In genomic region chr15:78848467-78848866, GRCm38 (mm10) we compare ENCODE assay signal across 9 mouse cellular contexts. TPM values are rescaled to one million over a fixed set of nuclear protein-coding genes. Genes with fewer than 3 reads are reported as not detected.
A peak's percentile ranks its signal among the peaks of the same experiment; 100 is the strongest.
DNase-seq lines count a peak whose midpoint lies in the region; ATAC-seq lines count a peak whose summit lies in the region.
"Had no signal": no experiment of that assay in that cellular context is flagged by ENCODE, and none has a peak within 500 bp of the region (broad histone marks: within the 10 kb centered on the region; RNA-seq: fewer than 3 reads in every experiment).

No protein-coding gene starts in this region.

- peaks cover 67% of the 10 kb centered on the region for H3K4me1 ChIP-seq in hindbrain, embryonic 10.5 days (replicated peaks)
- H3K4me1 ChIP-seq in hindbrain, embryonic 12.5 days = peaks cover 34% of the 10 kb centered on the region
- peaks cover 61% of the 10 kb centered on the region for H3K4me1 ChIP-seq in embryonic facial prominence, embryonic 10.5 days
- H3K4me1 ChIP-seq in intestine, embryonic 16.5 days (ENCODE audit: control insufficient read depth, insufficient read depth, low read length) = peaks cover 52% of the 10 kb centered on the region
- peaks cover 7% of the 10 kb centered on the region; the same call in 1 of the 2 replicates for H3K4me1 ChIP-seq in limb, embryonic 11.5 days (ENCODE audit: control insufficient read depth, insufficient read depth, low read length)

- 30% methylated on average over 5 of the region's 5 CpGs for WGBS in hindbrain, embryonic 10.5 days
- WGBS in hindbrain, embryonic 12.5 days = 34% methylated on average over 5 of the region's 5 CpGs
- 33% methylated on average over 5 of the region's 5 CpGs for WGBS in embryonic facial prominence, embryonic 10.5 days
- 27% methylated on average over 5 of the region's 5 CpGs for WGBS in intestine, embryonic 16.5 days
- WGBS in limb, embryonic 11.5 days = 32% methylated on average over 5 of the region's 5 CpGs

- no peak overlapping the region for H3K27ac ChIP-seq in hindbrain, embryonic 10.5 days
- H3K27ac ChIP-seq in hindbrain, embryonic 12.5 days = no peak overlapping the region
- H3K27ac ChIP-seq in embryonic facial prominence, embryonic 10.5 days (replicated peaks) = no peak overlapping the region
- H3K27ac ChIP-seq in intestine, embryonic 16.5 days (ENCODE audit: low read length) = peak overlapping the region; percentile 26; the same call in 1 of the 2 replicates
- H3K27ac ChIP-seq in limb, embryonic 11.5 days (replicated peaks; ENCODE audit: low read depth, low read length) = no peak overlapping the region

- peak; percentile 77 for DNase-seq in hindbrain, embryonic 10.5 days (ENCODE audit: low spot score)
- DNase-seq in adrenal gland, adult 8-10 months = peak; percentile 74
- peak; percentile 85 for DNase-seq in embryonic facial prominence, embryonic 10.5 days (ENCODE audit: low spot score)
- DNase-seq in limb, embryonic 11.5 days (ENCODE audit: low spot score) = peak; percentile 94
- peak; percentile 57 for DNase-seq in ovary, adult 18-20 months (ENCODE audit: low spot score)
- peak; percentile 64 for DNase-seq in testis, postnatal 14 days (ENCODE audit: low spot score)

- 0 out of 2 replicates have a peak, but pooled peaks cover 6% of the 10 kb centered on the region for H3K36me3 ChIP-seq in hindbrain, embryonic 10.5 days
- no peaks in the 10 kb centered on the region for H3K36me3 ChIP-seq in hindbrain, embryonic 12.5 days
- peaks cover 18% of the 10 kb centered on the region for H3K36me3 ChIP-seq in embryonic facial prominence, embryonic 10.5 days (replicated peaks)
- peaks cover 5% of the 10 kb centered on the region; the same call in 1 of the 2 replicates for H3K36me3 ChIP-seq in intestine, embryonic 16.5 days (ENCODE audit: control insufficient read depth, insufficient read depth, low read length)
- no peaks in the 10 kb centered on the region for H3K36me3 ChIP-seq in limb, embryonic 11.5 days (ENCODE audit: control insufficient read depth, insufficient read depth, low read length)

- peaks cover 50% of the 10 kb centered on the region for H3K27me3 ChIP-seq in hindbrain, embryonic 10.5 days (ENCODE audit: insufficient read depth, poor library complexity, severe bottlenecking)
- H3K27me3 ChIP-seq in hindbrain, embryonic 12.5 days = peaks cover 24% of the 10 kb centered on the region
- peaks cover 17% of the 10 kb centered on the region for H3K27me3 ChIP-seq in embryonic facial prominence, embryonic 10.5 days (replicated peaks; ENCODE audit: low read depth, poor library complexity, severe bottlenecking)
- H3K27me3 ChIP-seq in intestine, embryonic 16.5 days (replicated peaks; ENCODE audit: control insufficient read depth, insufficient read depth, low read length) = no peaks in the 10 kb centered on the region
- peaks cover 6% of the 10 kb centered on the region; the same call in 1 of the 2 replicates for H3K27me3 ChIP-seq in limb, embryonic 11.5 days (ENCODE audit: control insufficient read depth, insufficient read depth, low read length)

- ATAC-seq in hindbrain, embryonic 12.5 days (ENCODE audit: low FRiP score) = no peak
- ATAC-seq in intestine, embryonic 16.5 days = no peak
- no peak for ATAC-seq in limb, embryonic 11.5 days (ENCODE audit: insufficient number of reproducible peaks, low FRiP score, low TSS enrichment, low read depth)

- H3K4me3 ChIP-seq in hindbrain, embryonic 10.5 days = no peak overlapping the region
- H3K4me3 ChIP-seq in hindbrain, embryonic 12.5 days = no peak overlapping the region
- H3K4me3 ChIP-seq in embryonic facial prominence, embryonic 10.5 days = no peak overlapping the region
- no peak overlapping the region for H3K4me3 ChIP-seq in intestine, embryonic 16.5 days (ENCODE audit: low read length)
- H3K4me3 ChIP-seq in limb, embryonic 11.5 days (ENCODE audit: low read depth, low read length) = no peak overlapping the region

- H3K9ac ChIP-seq in hindbrain, embryonic 12.5 days = no peak overlapping the region
- H3K9ac ChIP-seq in intestine, embryonic 16.5 days (ENCODE audit: low read depth, low read length) = no peak overlapping the region
- no peak overlapping the region for H3K9ac ChIP-seq in limb, embryonic 11.5 days (ENCODE audit: low read length)

- no peak overlapping the region for H3K4me2 ChIP-seq in hindbrain, embryonic 12.5 days (replicated peaks)
- H3K4me2 ChIP-seq in intestine, embryonic 16.5 days (ENCODE audit: low read depth, low read length) = no peak overlapping the region
- H3K4me2 ChIP-seq in limb, embryonic 11.5 days (ENCODE audit: low read depth, severe bottlenecking) = no peak overlapping the region

- H3K9me3 ChIP-seq in hindbrain, embryonic 10.5 days = no peaks in the 10 kb centered on the region
- no peaks in the 10 kb centered on the region for H3K9me3 ChIP-seq in hindbrain, embryonic 12.5 days (replicated peaks)
- H3K9me3 ChIP-seq in embryonic facial prominence, embryonic 10.5 days = no peaks in the 10 kb centered on the region
- no peaks in the 10 kb centered on the region for H3K9me3 ChIP-seq in intestine, embryonic 16.5 days (ENCODE audit: control insufficient read depth, low read length)
- no peaks in the 10 kb centered on the region for H3K9me3 ChIP-seq in limb, embryonic 11.5 days (ENCODE audit: control insufficient read depth, low read length)

RNA-seq across cellular contexts. Expression of gene Cdc42ep1, which starts 6.0 kb away (rescaled TPM):
- polyA plus RNA-seq in hindbrain, embryonic 10.5 days (2016; fragmentation: Nextera tagmentation; extraction: Ambion mirVana) = 19.2 and 19.4 TPM in 2 replicates
- 15.1 and 15.6 TPM in 2 replicates for polyA plus RNA-seq in hindbrain, embryonic 12.5 days (2016; fragmentation: Nextera tagmentation; extraction: Ambion mirVana)
- 10 to 100 TPM; 41.2 to 85.0 (median 65.8) TPM for total RNA-seq in adrenal gland, adult 8-10 months (2022)
- 19.9 and 20.8 TPM in 2 replicates for polyA plus RNA-seq in embryonic facial prominence, embryonic 10.5 days (2016; fragmentation: Nextera tagmentation; extraction: Ambion mirVana)
- 34.5 and 36.1 TPM in 2 replicates for polyA plus RNA-seq in intestine, embryonic 16.5 days (2015; fragmentation: Nextera tagmentation; extraction: Ambion mirVana)
- polyA plus RNA-seq in limb, embryonic 11.5 days (2014; fragmentation: Nextera tagmentation; extraction: Ambion mirVana) = 11.2 and 12.6 TPM in 2 replicates
- total RNA-seq: common myeloid progenitor, adult 5-6 weeks had no signal

RNA-seq across cellular contexts. Expression of gene Lgals2, which starts 6.9 kb away (rescaled TPM):
- polyA plus RNA-seq in hindbrain, embryonic 10.5 days (2016; fragmentation: Nextera tagmentation; extraction: Ambion mirVana) = not detected in 2 replicates
- polyA plus RNA-seq in hindbrain, embryonic 12.5 days (2016; fragmentation: Nextera tagmentation; extraction: Ambion mirVana) = not detected in 2 replicates
- total RNA-seq in adrenal gland, adult 8-10 months (2022) = not detected
- polyA plus RNA-seq in embryonic facial prominence, embryonic 10.5 days (2016; fragmentation: Nextera tagmentation; extraction: Ambion mirVana) = not detected in 2 replicates
- polyA plus RNA-seq in intestine, embryonic 16.5 days (2015; fragmentation: Nextera tagmentation; extraction: Ambion mirVana) = 1,298 and 1,309 TPM in 2 replicates
- polyA plus RNA-seq in limb, embryonic 11.5 days (2014; fragmentation: Nextera tagmentation; extraction: Ambion mirVana) = not detected in 2 replicates
- total RNA-seq: common myeloid progenitor, adult 5-6 weeks had no signal

RNA-seq across cellular contexts. Expression of gene Gga1, which starts 28.5 kb away (rescaled TPM):
- 51.1 and 60.7 TPM in 2 replicates for polyA plus RNA-seq in hindbrain, embryonic 10.5 days (2016; fragmentation: Nextera tagmentation; extraction: Ambion mirVana)
- polyA plus RNA-seq in hindbrain, embryonic 12.5 days (2016; fragmentation: Nextera tagmentation; extraction: Ambion mirVana) = 54.3 and 58.7 TPM in 2 replicates
- 10 to 100 TPM; 57.9 to 79.2 (median 66.5) TPM for total RNA-seq in adrenal gland, adult 8-10 months (2022)
- polyA plus RNA-seq in embryonic facial prominence, embryonic 10.5 days (2016; fragmentation: Nextera tagmentation; extraction: Ambion mirVana) = 52.0 and 53.5 TPM in 2 replicates
- polyA plus RNA-seq in intestine, embryonic 16.5 days (2015; fragmentation: Nextera tagmentation; extraction: Ambion mirVana) = 56.3 and 57.4 TPM in 2 replicates
- 30.9 and 32.7 TPM in 2 replicates for polyA plus RNA-seq in limb, embryonic 11.5 days (2014; fragmentation: Nextera tagmentation; extraction: Ambion mirVana)

RNA-seq across cellular contexts. Expression of gene Card10, which starts 45.6 kb away (rescaled TPM):
- 4.3 and 4.5 TPM in 2 replicates for polyA plus RNA-seq in hindbrain, embryonic 10.5 days (2016; fragmentation: Nextera tagmentation; extraction: Ambion mirVana)
- 2.7 and 2.9 TPM in 2 replicates for polyA plus RNA-seq in hindbrain, embryonic 12.5 days (2016; fragmentation: Nextera tagmentation; extraction: Ambion mirVana)
- total RNA-seq in adrenal gland, adult 8-10 months (2022) = 10 to 100 TPM in 1 of 4 experiments, 1 to 10 TPM in 3; 6.6 to 10.0 (median 8.1) TPM
- polyA plus RNA-seq in embryonic facial prominence, embryonic 10.5 days (2016; fragmentation: Nextera tagmentation; extraction: Ambion mirVana) = 3.3 and 4.3 TPM in 2 replicates
- polyA plus RNA-seq in intestine, embryonic 16.5 days (2015; fragmentation: Nextera tagmentation; extraction: Ambion mirVana) = 5.2 and 6.1 TPM in 2 replicates
- 3.4 and 3.5 TPM in 2 replicates for polyA plus RNA-seq in limb, embryonic 11.5 days (2014; fragmentation: Nextera tagmentation; extraction: Ambion mirVana)
- total RNA-seq: common myeloid progenitor, adult 5-6 weeks had no signal

RNA-seq across cellular contexts. Expression of gene Gm49510, which starts 51.0 kb away (rescaled TPM):
- 0.29 and 0.38 TPM in 2 replicates for polyA plus RNA-seq in hindbrain, embryonic 10.5 days (2016; fragmentation: Nextera tagmentation; extraction: Ambion mirVana)
- 0.22 and 0.61 TPM in 2 replicates for polyA plus RNA-seq in hindbrain, embryonic 12.5 days (2016; fragmentation: Nextera tagmentation; extraction: Ambion mirVana)
- total RNA-seq in adrenal gland, adult 8-10 months (2022) = under 1 TPM in 1 of 4 experiments, not detected in 3; 0.45 TPM
- 0.34 and 0.74 TPM in 2 replicates for polyA plus RNA-seq in embryonic facial prominence, embryonic 10.5 days (2016; fragmentation: Nextera tagmentation; extraction: Ambion mirVana)
- 0.21 and 0.55 TPM in 2 replicates for polyA plus RNA-seq in intestine, embryonic 16.5 days (2015; fragmentation: Nextera tagmentation; extraction: Ambion mirVana)
- 0.92 and 1.0 TPM in 2 replicates for polyA plus RNA-seq in limb, embryonic 11.5 days (2014; fragmentation: Nextera tagmentation; extraction: Ambion mirVana)
- total RNA-seq: common myeloid progenitor, adult 5-6 weeks had no signal

Comparison
In these comparisons a context has a peak if more than half of its experiments do, and no peak if none do; other contexts are left out.
1. RNA of gene Lgals2, which starts 6.9 kb away (polyA plus RNA-seq): 1,298 to 1,309 TPM in intestine, embryonic 16.5 days; not detected in hindbrain, embryonic 10.5 days, not detected in embryonic facial prominence, embryonic 10.5 days, not detected in hindbrain, embryonic 12.5 days and not detected in limb, embryonic 11.5 days; every median in the first group is over 1,000 times any median in the second.
2. Peak in every context shown above with its lines, with median percentiles within 50 percentile points of each other: DNase-seq.